Mouse (Mus musculus): ENCODE results near the gene Arpc1a. TPM values are rescaled to one million over a fixed set of nuclear protein-coding genes. Genes with fewer than 3 reads are reported as not detected.
"Not testable (repeated sequence)": the region's sequence is repeated elsewhere in the genome, so short reads cannot be mapped to it uniquely, and the experiment has no call there.

Gene Arpc1a
- polyA plus RNA-seq (2014; fragmentation: Nextera tagmentation; extraction: Ambion mirVana) = 245 and 252 TPM in 2 replicates

DNA sequence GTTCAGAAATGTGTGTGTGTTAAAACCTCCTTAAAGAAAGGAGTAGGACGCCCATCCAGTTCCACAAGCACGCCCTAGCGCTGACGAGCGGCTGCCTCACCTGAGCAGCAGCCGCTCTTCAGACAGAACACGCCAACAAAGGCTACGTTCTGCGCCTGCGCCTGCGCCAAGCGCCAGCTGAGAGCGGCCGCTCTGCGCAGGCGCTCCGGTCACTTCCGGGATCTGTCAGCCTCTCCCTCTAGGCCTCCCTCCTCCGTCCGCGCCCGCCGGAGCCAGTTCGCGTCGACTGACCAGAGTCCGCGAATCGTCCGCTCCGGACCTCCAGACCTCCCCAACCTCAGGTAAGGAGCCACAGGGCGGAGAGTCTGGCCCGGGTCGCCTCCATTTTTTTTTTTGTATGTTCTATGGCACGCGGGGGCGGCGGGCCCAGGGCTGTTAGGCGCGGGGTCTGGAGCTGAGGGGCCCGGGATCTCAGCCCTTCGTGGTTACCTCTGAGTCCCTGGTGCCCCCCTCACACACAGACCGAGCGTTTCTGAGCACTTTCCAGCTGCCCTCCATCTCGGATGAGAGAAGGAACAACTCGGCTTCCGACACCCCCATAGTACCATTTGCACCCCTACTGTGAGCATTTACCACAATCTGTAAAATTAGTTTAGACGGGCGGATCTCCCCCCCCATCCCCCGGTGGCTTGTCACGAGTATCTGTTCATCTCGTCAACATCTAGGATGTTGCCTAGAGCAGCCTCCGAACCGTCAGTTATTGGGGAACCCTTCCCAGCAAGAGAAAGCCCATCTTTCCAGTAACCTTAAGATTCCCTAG is at the start of gene Arpc1a, which contains the start of gene Kpna7:
Gene Arpc1a, plus strand, starts transcription at position 199 of the 820 bp plus-strand sequence.
Gene Kpna7, minus strand, starts transcription at position 399 of the 820 bp plus-strand sequence.
- Histone ChIP-seq H3K27me3 (ENCODE audit: control insufficient read depth, insufficient read depth, low read length) (no peaks in the 10 kb centered on the region), H3K4me3 (replicated peaks; ENCODE audit: low read length) (peak within 1 kb of the TSS; percentile 82), H3K4me1 (replicated peaks; ENCODE audit: control insufficient read depth, insufficient read depth, low read length) (peaks cover 14% of the 10 kb centered on the region), H3K27ac (peak within 1 kb of the TSS; percentile 94), H3K9me3 (ENCODE audit: control insufficient read depth, low read length) (no peaks in the 10 kb centered on the region), H3K9ac (peak within 1 kb of the TSS; percentile 92), H3K4me2 (replicated peaks) (peak within 1 kb of the TSS; percentile 89), H3K36me3 (replicated peaks; ENCODE audit: control insufficient read depth, insufficient read depth) (peaks cover 8% of the 10 kb centered on the region; the same call in 1 of the 2 replicates)
- under 1% methylated on average over 54 of the region's 54 CpGs for WGBS
- DNase-seq (ENCODE audit: low spot score) (peak; percentile 97), ATAC-seq (ENCODE audit: low FRiP score) (peak; percentile 97)

GRCm38 (mm10) chr5:145041628-145042027 is 42.0 kb upstream of the Arpc1a start:
- Histone ChIP-seq H3K36me3 (replicated peaks; ENCODE audit: control insufficient read depth, insufficient read depth) (no peaks in the 10 kb centered on the region), H3K9ac (no peak overlapping the region), H3K27me3 (ENCODE audit: control insufficient read depth, insufficient read depth, low read length) (no peaks in the 10 kb centered on the region), H3K4me2 (replicated peaks) (no peak overlapping the region), H3K4me3 (replicated peaks; ENCODE audit: low read length) (no peak overlapping the region), H3K9me3 (ENCODE audit: control insufficient read depth, low read length) (no peaks in the 10 kb centered on the region), H3K27ac (no peak overlapping the region), H3K4me1 (replicated peaks; ENCODE audit: control insufficient read depth, insufficient read depth, low read length) (no peaks in the 10 kb centered on the region)
- 52% methylated on average over 4 of the region's 4 CpGs for WGBS
- DNase-seq (ENCODE audit: low spot score) (no peak), ATAC-seq (ENCODE audit: low FRiP score) (no peak)

DNA sequence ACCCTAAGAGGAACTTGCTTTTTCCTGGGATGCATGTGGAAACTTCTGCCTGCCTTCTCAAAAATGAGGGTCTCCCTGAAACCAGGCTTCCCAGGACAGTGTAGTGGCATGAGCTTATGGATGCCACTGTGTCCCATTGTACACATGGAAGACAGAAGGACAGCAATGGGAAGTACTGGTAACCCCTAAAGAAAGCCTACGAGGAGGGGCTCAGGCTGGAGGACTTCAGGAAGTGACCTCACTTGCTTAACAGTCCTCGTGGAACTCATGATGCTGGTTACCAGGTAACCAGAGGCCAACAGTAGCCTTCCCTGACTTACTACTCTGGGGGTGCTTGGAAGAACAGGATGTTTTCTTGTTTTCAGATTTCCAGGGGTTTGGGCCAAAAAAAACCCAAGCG is 40.9 kb upstream of the Arpc1a start, which contains the start of gene 1700018F24Rik:
Gene 1700018F24Rik, plus strand, starts transcription at position 301 of the 400 bp plus-strand sequence.
- not testable (repeated sequence) for H3K27ac ChIP-seq; H3K4me3 ChIP-seq (replicated peaks; ENCODE audit: low read length); H3K27me3 ChIP-seq (ENCODE audit: control insufficient read depth, insufficient read depth, low read length); ATAC-seq (ENCODE audit: low FRiP score); H3K9ac ChIP-seq; H3K36me3 ChIP-seq (replicated peaks; ENCODE audit: control insufficient read depth, insufficient read depth); DNase-seq (ENCODE audit: low spot score); H3K9me3 ChIP-seq (ENCODE audit: control insufficient read depth, low read length); H3K4me2 ChIP-seq (replicated peaks); H3K4me1 ChIP-seq (replicated peaks; ENCODE audit: control insufficient read depth, insufficient read depth, low read length)
- WGBS = 87% methylated on average over 3 of the region's 3 CpGs

DNA sequence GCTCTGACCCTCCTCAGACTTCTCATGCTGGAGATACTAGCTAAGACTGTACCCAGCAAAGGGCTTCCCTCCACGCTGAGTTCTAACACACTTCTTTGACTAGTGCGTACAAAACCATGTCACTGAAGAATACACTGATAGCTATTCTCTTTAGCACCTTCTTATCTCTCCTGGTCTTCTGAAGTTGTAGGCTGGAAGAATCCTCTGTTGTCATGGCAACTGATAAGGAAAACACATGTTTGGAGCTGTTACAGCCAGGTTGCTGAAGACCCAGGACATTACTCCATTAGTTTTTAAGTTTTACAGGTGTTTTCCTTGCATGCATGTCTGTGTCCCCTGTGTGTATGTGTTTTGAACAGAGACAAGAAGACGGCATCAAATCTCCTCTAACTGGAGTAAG is 29.4 kb upstream of the Arpc1a start:
- H3K27me3 ChIP-seq (ENCODE audit: control insufficient read depth, insufficient read depth, low read length); H3K27ac ChIP-seq; H3K9me3 ChIP-seq (ENCODE audit: control insufficient read depth, low read length); H3K4me2 ChIP-seq (replicated peaks); H3K4me3 ChIP-seq (replicated peaks; ENCODE audit: low read length); H3K4me1 ChIP-seq (replicated peaks; ENCODE audit: control insufficient read depth, insufficient read depth, low read length); DNase-seq (ENCODE audit: low spot score); ATAC-seq (ENCODE audit: low FRiP score); H3K36me3 ChIP-seq (replicated peaks; ENCODE audit: control insufficient read depth, insufficient read depth); H3K9ac ChIP-seq: not testable (repeated sequence)
- 90% methylated on average over 3 of the region's 3 CpGs for WGBS

DNA sequence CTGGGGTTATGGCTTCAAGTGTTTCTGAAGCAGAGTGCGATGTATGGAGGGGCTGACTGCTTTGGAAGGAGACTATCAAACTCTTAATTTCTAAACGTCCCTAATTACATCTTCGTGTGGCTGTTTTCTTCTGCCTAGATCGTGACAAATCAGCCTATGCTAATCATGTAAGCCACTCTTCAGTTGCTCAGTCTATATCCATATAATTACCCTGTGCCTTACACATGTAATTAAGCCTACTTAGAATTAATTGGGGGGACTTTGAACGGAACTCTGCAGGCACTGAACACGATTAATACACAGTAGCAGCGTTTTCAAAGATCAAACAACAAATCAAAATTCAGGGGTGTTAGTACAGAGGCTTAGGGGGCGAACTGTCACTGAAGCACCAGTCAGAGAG is 25.7 kb upstream of the Arpc1a start:
- no peak overlapping the region for H3K4me2 ChIP-seq (replicated peaks)
- no peaks in the 10 kb centered on the region for H3K27me3 ChIP-seq (ENCODE audit: control insufficient read depth, insufficient read depth, low read length)
- no peak overlapping the region for H3K9ac ChIP-seq
- no peaks in the 10 kb centered on the region for H3K36me3 ChIP-seq (replicated peaks; ENCODE audit: control insufficient read depth, insufficient read depth)
- ATAC-seq (ENCODE audit: low FRiP score) (no peak), DNase-seq (ENCODE audit: low spot score) (no peak)
- no peaks in the 10 kb centered on the region for H3K9me3 ChIP-seq (ENCODE audit: control insufficient read depth, low read length)
- 82% methylated on average over 8 of the region's 8 CpGs for WGBS
- H3K27ac ChIP-seq = no peak overlapping the region
- no peak overlapping the region for H3K4me3 ChIP-seq (replicated peaks; ENCODE audit: low read length)
- H3K4me1 ChIP-seq (replicated peaks; ENCODE audit: control insufficient read depth, insufficient read depth, low read length) = no peaks in the 10 kb centered on the region

- Histone ChIP-seq H3K9me3 (ENCODE audit: control insufficient read depth, low read length) (no peaks in the 10 kb centered on the region), H3K4me2 (replicated peaks) (no peak overlapping the region), H3K27ac (no peak overlapping the region), H3K36me3 (replicated peaks; ENCODE audit: control insufficient read depth, insufficient read depth) (no peaks in the 10 kb centered on the region), H3K27me3 (ENCODE audit: control insufficient read depth, insufficient read depth, low read length) (no peaks in the 10 kb centered on the region), H3K4me3 (replicated peaks; ENCODE audit: low read length) (no peak overlapping the region), H3K9ac (no peak overlapping the region), H3K4me1 (replicated peaks; ENCODE audit: control insufficient read depth, insufficient read depth, low read length) (no peaks in the 10 kb centered on the region)
- 89% methylated on average over 7 of the region's 7 CpGs for WGBS
- no peak for DNase-seq (ENCODE audit: low spot score)
- no peak for ATAC-seq (ENCODE audit: low FRiP score)
These were observed 24.9 kb upstream of the Arpc1a start for GRCm38 (mm10) chr5:145058722-145059121.

DNA sequence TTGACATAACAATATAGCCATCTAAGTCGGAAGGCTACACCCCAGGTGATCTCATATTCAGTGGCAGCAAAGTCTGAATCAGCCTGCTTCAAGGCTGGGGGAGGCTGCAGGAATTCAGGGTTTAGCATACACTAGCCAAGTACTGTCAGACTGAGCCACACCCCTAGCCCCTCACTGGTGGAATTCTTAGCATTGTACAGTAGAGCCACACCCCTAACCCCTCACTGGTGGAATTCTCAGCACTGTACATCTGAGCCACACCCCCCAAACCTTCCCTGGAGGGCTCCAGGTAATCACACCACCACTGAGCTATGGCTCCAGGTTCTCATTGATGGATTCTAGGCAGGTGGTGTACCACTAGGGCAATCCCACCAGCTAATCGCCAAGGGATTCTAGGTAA is 24.1 kb upstream of the Arpc1a start:
- Histone ChIP-seq H3K4me1 (replicated peaks; ENCODE audit: control insufficient read depth, insufficient read depth, low read length) (no peaks in the 10 kb centered on the region), H3K36me3 (replicated peaks; ENCODE audit: control insufficient read depth, insufficient read depth) (no peaks in the 10 kb centered on the region), H3K4me3 (replicated peaks; ENCODE audit: low read length) (no peak overlapping the region), H3K9ac (no peak overlapping the region), H3K27me3 (ENCODE audit: control insufficient read depth, insufficient read depth, low read length) (no peaks in the 10 kb centered on the region), H3K27ac (no peak overlapping the region), H3K9me3 (ENCODE audit: control insufficient read depth, low read length) (no peaks in the 10 kb centered on the region), H3K4me2 (replicated peaks) (no peak overlapping the region)
- 77% methylated on average over 2 of the region's 2 CpGs for WGBS
- ATAC-seq (ENCODE audit: low FRiP score) (no peak), DNase-seq (ENCODE audit: low spot score) (no peak)

- Histone ChIP-seq H3K4me3 (replicated peaks; ENCODE audit: low read length) (no peak overlapping the region), H3K4me2 (replicated peaks) (no peak overlapping the region), H3K36me3 (replicated peaks; ENCODE audit: control insufficient read depth, insufficient read depth) (no peaks in the 10 kb centered on the region), H3K4me1 (replicated peaks; ENCODE audit: control insufficient read depth, insufficient read depth, low read length) (no peaks in the 10 kb centered on the region), H3K9me3 (ENCODE audit: control insufficient read depth, low read length) (no peaks in the 10 kb centered on the region), H3K27me3 (ENCODE audit: control insufficient read depth, insufficient read depth, low read length) (no peaks in the 10 kb centered on the region), H3K9ac (no peak overlapping the region), H3K27ac (no peak overlapping the region)
- ATAC-seq (ENCODE audit: low FRiP score) (no peak), DNase-seq (ENCODE audit: low spot score) (no peak)
- 86% methylated on average over 1 of the region's 1 CpGs for WGBS
These were observed 18.8 kb upstream of the Arpc1a start for GRCm38 (mm10) chr5:145064765-145065340.

DNA sequence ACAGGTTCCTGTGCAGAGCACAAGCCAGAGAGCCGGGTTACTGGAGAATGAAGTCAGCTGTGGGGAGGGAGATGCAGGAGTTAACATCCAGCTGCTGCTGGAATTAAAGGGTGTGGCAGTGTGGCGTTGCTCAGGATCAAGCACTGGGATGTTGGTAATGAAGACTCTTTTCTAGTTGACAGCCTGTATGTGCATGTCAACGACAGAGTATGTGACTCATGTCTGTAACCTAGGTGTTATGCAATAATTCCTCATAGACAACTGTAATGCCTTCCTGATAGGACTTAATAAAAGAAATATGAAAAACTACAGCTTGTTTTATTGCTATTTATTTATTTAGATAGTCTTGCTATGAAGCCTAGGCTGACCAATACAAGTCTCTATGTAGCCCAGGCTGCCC is 14.8 kb upstream of the Arpc1a start:
- Histone ChIP-seq H3K4me3 (replicated peaks; ENCODE audit: low read length) (no peak overlapping the region), H3K27ac (no peak overlapping the region), H3K36me3 (replicated peaks; ENCODE audit: control insufficient read depth, insufficient read depth) (no peaks in the 10 kb centered on the region), H3K9ac (no peak overlapping the region), H3K4me2 (replicated peaks) (no peak overlapping the region), H3K4me1 (replicated peaks; ENCODE audit: control insufficient read depth, insufficient read depth, low read length) (no peaks in the 10 kb centered on the region), H3K27me3 (ENCODE audit: control insufficient read depth, insufficient read depth, low read length) (no peaks in the 10 kb centered on the region), H3K9me3 (ENCODE audit: control insufficient read depth, low read length) (no peaks in the 10 kb centered on the region)
- no peak for DNase-seq (ENCODE audit: low spot score)
- WGBS = 64% methylated on average over 3 of the region's 3 CpGs
- ATAC-seq (ENCODE audit: low FRiP score) = no peak
